Mouse (Mus musculus) heart, postnatal 4 days (tissue): Measurements from ENCODE around the gene Tpst1. TPM values are rescaled to one million over a fixed set of nuclear protein-coding genes. Genes with fewer than 3 reads are reported as not detected.

Experiments
- total RNA-seq, 2 experiments: library from RNA; stranded (reverse); gene quantifications; 2 replicates each; pipeline ENCODE4 v1.2.3; 2021

The Tpst1 gene
- total RNA-seq, 2 experiments from 2014 or later, result 15.7 to 16.9 TPM

Other genes with a start within 250 kb of the Tpst1 start
- gene Sumf2, start 226.3 kb upstream of the Tpst1 start, total RNA-seq, result 10 to 100 TPM; 13.0 to 13.7 TPM
- gene Chchd2, start 185.9 kb upstream of the Tpst1 start, total RNA-seq, result 100 to 1,000 TPM; 757 to 792 TPM
- 1 to 10 TPM; 1.2 to 1.3 TPM for gene Zbed5, start 177.6 kb upstream of the Tpst1 start, total RNA-seq
- 1 to 10 TPM; 2.8 to 3.1 TPM for gene Phkg1, start 174.8 kb upstream of the Tpst1 start, total RNA-seq
- 1 to 10 TPM in 1 of 2 experiments, not detected in 1; 1.9 TPM for gene Nupr1l, start 164.8 kb upstream of the Tpst1 start, total RNA-seq
- gene Vkorc1l1, start 131.4 kb upstream of the Tpst1 start, total RNA-seq, result 10 to 100 TPM; 22.6 TPM
- gene Gusb, start 70.3 kb upstream of the Tpst1 start, total RNA-seq, result 10 to 100 TPM; 26.6 to 26.8 TPM
- 10 to 100 TPM; 15.1 to 17.6 TPM for gene Asl, start 44.1 kb upstream of the Tpst1 start, total RNA-seq
- 10 to 100 TPM; 14.8 to 15.7 TPM for gene Crcp, start 44.0 kb upstream of the Tpst1 start, total RNA-seq
- 1 to 10 TPM; 4.4 to 4.6 TPM for gene Kctd7, start 71.5 kb downstream of the Tpst1 start, total RNA-seq
- gene Rabgef1, start 98.5 kb downstream of the Tpst1 start, total RNA-seq, result 10 to 100 TPM; 19.4 to 23.5 TPM
- 10 to 100 TPM; 39.1 to 40.9 TPM for gene Tmem248, start 143.8 kb downstream of the Tpst1 start, total RNA-seq
- gene Sbds, start 182.2 kb downstream of the Tpst1 start, total RNA-seq, result 10 to 100 TPM; 45.6 to 46.4 TPM
- gene Tyw1, start 182.3 kb downstream of the Tpst1 start, total RNA-seq, result 10 to 100 TPM in 1 of 2 experiments, 1 to 10 TPM in 1; 9.6 to 11.4 TPM